Mouse (Mus musculus) liver, embryonic 14.5 days (tissue): ENCODE measurements around the gene Aagab.

Experiments used
- CTCF ChIP-seq: IDR thresholded peaks from 2 replicates; pipeline ENCODE4 v1.5.1; 2016; ENCODE audit warnings: antibody characterized with exemption, low read depth, control low read depth
- EP300 ChIP-seq: IDR thresholded peaks from 2 replicates; pipeline ENCODE4 v1.6.1; 2016; ENCODE audit warnings: antibody characterized with exemption, low read depth

- TF ChIP-seq CTCF (no peak), EP300 (no peak)
These were observed 75.2 kb downstream of the Aagab start for GRCm38 (mm10) chr9:63677621-63678020.
